Mouse (Mus musculus): Measurements from ENCODE around the gene Tcf20. TPM values are rescaled to one million over a fixed set of nuclear protein-coding genes. Genes with fewer than 3 reads are reported as not detected.

Gene Tcf20
- polyA plus RNA-seq, 1 experiment from 2014 or later = 14.8 TPM

- Histone ChIP-seq H3K4me2 (replicated peaks; ENCODE audit: low read depth, low read length) (no peak overlapping the region), H3K36me3 (ENCODE audit: control insufficient read depth, insufficient read depth, low read length) (no peaks in the 10 kb centered on the region), H3K4me3 (ENCODE audit: low read depth, low read length) (no peak overlapping the region), H3K27me3 (ENCODE audit: control insufficient read depth, insufficient read depth, low read length) (peaks cover 34% of the 10 kb centered on the region), H3K9me3 (ENCODE audit: control insufficient read depth, low read length) (no peaks in the 10 kb centered on the region), H3K4me1 (replicated peaks; ENCODE audit: control insufficient read depth, insufficient read depth, low read length) (peaks cover 16% of the 10 kb centered on the region), H3K9ac (ENCODE audit: low read depth, low read length) (no peak overlapping the region), H3K27ac (ENCODE audit: low read depth, low read length) (peak overlapping the region; percentile 76; the same call in 1 of the 2 replicates)
- no peak; the same call in 1 of the 2 replicates for ATAC-seq (ENCODE audit: low FRiP score)
- DNase-seq (ENCODE audit: low spot score) = no peak
- WGBS = 1% methylated on average over 4 of the region's 4 CpGs
These were observed 3.6 kb downstream of the Tcf20 start for GRCm38 (mm10) chr15:82984097-82984496.

- no peaks in the 10 kb centered on the region for H3K9me3 ChIP-seq (ENCODE audit: control insufficient read depth, low read length)
- peak overlapping the region; percentile 31 for H3K4me2 ChIP-seq (replicated peaks; ENCODE audit: low read depth, low read length)
- H3K27me3 ChIP-seq (ENCODE audit: control insufficient read depth, insufficient read depth, low read length) = peaks cover 34% of the 10 kb centered on the region
- DNase-seq (ENCODE audit: low spot score) = peak; percentile 63
- WGBS = under 1% methylated on average over 9 of the region's 9 CpGs
- H3K4me3 ChIP-seq (ENCODE audit: low read depth, low read length) = no peak overlapping the region
- peaks cover 15% of the 10 kb centered on the region for H3K4me1 ChIP-seq (replicated peaks; ENCODE audit: control insufficient read depth, insufficient read depth, low read length)
- H3K36me3 ChIP-seq (ENCODE audit: control insufficient read depth, insufficient read depth, low read length) = no peaks in the 10 kb centered on the region
- H3K27ac ChIP-seq (ENCODE audit: low read depth, low read length) = peak overlapping the region; percentile 76
- peak; percentile 58 for ATAC-seq (ENCODE audit: low FRiP score)
- H3K9ac ChIP-seq (ENCODE audit: low read depth, low read length) = no peak overlapping the region
These were observed 4.2 kb downstream of the Tcf20 start for GRCm38 (mm10) chr15:82983416-82984026.

- peaks cover 14% of the 10 kb centered on the region for H3K4me1 ChIP-seq (replicated peaks; ENCODE audit: control insufficient read depth, insufficient read depth, low read length)
- H3K27me3 ChIP-seq (ENCODE audit: control insufficient read depth, insufficient read depth, low read length) = peaks cover 33% of the 10 kb centered on the region
- H3K4me2 ChIP-seq (replicated peaks; ENCODE audit: low read depth, low read length) = peak overlapping the region; percentile 31
- H3K9ac ChIP-seq (ENCODE audit: low read depth, low read length) = peak overlapping the region; percentile 29; the same call in 1 of the 2 replicates
- 7% methylated on average over 18 of the region's 18 CpGs for WGBS
- DNase-seq (ENCODE audit: low spot score) (peak; percentile 54), ATAC-seq (ENCODE audit: low FRiP score) (no peak)
- no peaks in the 10 kb centered on the region for H3K36me3 ChIP-seq (ENCODE audit: control insufficient read depth, insufficient read depth, low read length)
- H3K4me3 ChIP-seq (ENCODE audit: low read depth, low read length) = no peak overlapping the region
- peak overlapping the region; percentile 76; the same call in 1 of the 2 replicates for H3K27ac ChIP-seq (ENCODE audit: low read depth, low read length)
- no peaks in the 10 kb centered on the region for H3K9me3 ChIP-seq (ENCODE audit: control insufficient read depth, low read length)
These were observed 4.8 kb downstream of the Tcf20 start for GRCm38 (mm10) chr15:82982724-82983415.

GRCm38 (mm10) chr15:82981676-82982520 is 5.8 kb downstream of the Tcf20 start:
- H3K4me3 ChIP-seq (ENCODE audit: low read depth, low read length) = no peak overlapping the region
- no peak for ATAC-seq (ENCODE audit: low FRiP score)
- peaks cover 30% of the 10 kb centered on the region for H3K27me3 ChIP-seq (ENCODE audit: control insufficient read depth, insufficient read depth, low read length)
- H3K36me3 ChIP-seq (ENCODE audit: control insufficient read depth, insufficient read depth, low read length) = no peaks in the 10 kb centered on the region
- 35% methylated on average over 15 of the region's 15 CpGs for WGBS
- H3K4me2 ChIP-seq (replicated peaks; ENCODE audit: low read depth, low read length) = no peak overlapping the region
- H3K4me1 ChIP-seq (replicated peaks; ENCODE audit: control insufficient read depth, insufficient read depth, low read length) = peaks cover 10% of the 10 kb centered on the region
- no peak overlapping the region for H3K9ac ChIP-seq (ENCODE audit: low read depth, low read length)
- H3K9me3 ChIP-seq (ENCODE audit: control insufficient read depth, low read length) = no peaks in the 10 kb centered on the region
- H3K27ac ChIP-seq (ENCODE audit: low read depth, low read length) = no peak overlapping the region
- no peak for DNase-seq (ENCODE audit: low spot score)

- Histone ChIP-seq H3K9ac (ENCODE audit: low read depth, low read length) (no peak overlapping the region), H3K9me3 (ENCODE audit: control insufficient read depth, low read length) (no peaks in the 10 kb centered on the region), H3K27me3 (ENCODE audit: control insufficient read depth, insufficient read depth, low read length) (peaks cover 22% of the 10 kb centered on the region), H3K4me1 (replicated peaks; ENCODE audit: control insufficient read depth, insufficient read depth, low read length) (peaks cover 10% of the 10 kb centered on the region), H3K27ac (ENCODE audit: low read depth, low read length) (no peak overlapping the region), H3K36me3 (ENCODE audit: control insufficient read depth, insufficient read depth, low read length) (no peaks in the 10 kb centered on the region), H3K4me3 (ENCODE audit: low read depth, low read length) (no peak overlapping the region), H3K4me2 (replicated peaks; ENCODE audit: low read depth, low read length) (no peak overlapping the region)
- no peak for ATAC-seq (ENCODE audit: low FRiP score)
- no peak for DNase-seq (ENCODE audit: low spot score)
- WGBS = 88% methylated on average over 1 of the region's 1 CpGs
These were observed 8.1 kb downstream of the Tcf20 start for GRCm38 (mm10) chr15:82979531-82979930.

- Histone ChIP-seq H3K36me3 (ENCODE audit: control insufficient read depth, insufficient read depth, low read length) (no peaks in the 10 kb centered on the region), H3K9me3 (ENCODE audit: control insufficient read depth, low read length) (no peaks in the 10 kb centered on the region), H3K4me1 (replicated peaks; ENCODE audit: control insufficient read depth, insufficient read depth, low read length) (peaks cover 2% of the 10 kb centered on the region), H3K4me2 (replicated peaks; ENCODE audit: low read depth, low read length) (no peak overlapping the region), H3K27me3 (ENCODE audit: control insufficient read depth, insufficient read depth, low read length) (peaks cover 8% of the 10 kb centered on the region), H3K9ac (ENCODE audit: low read depth, low read length) (no peak overlapping the region), H3K4me3 (ENCODE audit: low read depth, low read length) (no peak overlapping the region), H3K27ac (ENCODE audit: low read depth, low read length) (no peak overlapping the region)
- ATAC-seq (ENCODE audit: low FRiP score) = no peak
- 59% methylated on average over 1 of the region's 1 CpGs for WGBS
- DNase-seq (ENCODE audit: low spot score) = no peak
These were observed 13.2 kb downstream of the Tcf20 start for GRCm38 (mm10) chr15:82974471-82974870.

DNA sequence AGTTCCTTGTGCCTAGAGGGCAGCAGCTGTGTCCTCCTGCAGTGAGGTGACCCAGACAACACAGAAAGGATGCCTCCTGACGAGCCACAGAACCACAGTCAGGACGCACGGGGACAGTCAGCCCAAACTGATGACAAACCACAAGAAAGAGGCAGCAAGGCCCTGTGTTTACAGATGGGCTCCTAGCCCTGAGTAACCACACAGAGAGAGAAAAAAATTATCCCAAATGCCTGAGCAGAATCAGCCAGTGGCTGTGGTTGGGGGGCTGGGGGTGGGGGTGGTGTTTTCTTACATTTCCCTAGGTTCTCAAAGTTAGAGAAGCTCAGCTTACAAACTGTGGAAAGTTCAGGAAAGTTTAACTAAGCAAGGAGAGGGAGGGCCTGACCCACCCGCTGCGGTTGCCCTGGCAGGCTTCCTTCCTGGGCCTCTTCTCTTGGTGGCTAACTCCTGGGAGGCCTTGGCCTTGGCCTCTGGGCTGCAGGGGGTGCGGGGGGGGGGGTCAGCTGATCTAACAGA is 18.4 kb downstream of the Tcf20 start:
- no peaks in the 10 kb centered on the region for H3K36me3 ChIP-seq (ENCODE audit: control insufficient read depth, insufficient read depth, low read length)
- H3K4me3 ChIP-seq (ENCODE audit: low read depth, low read length) = no peak overlapping the region
- H3K27me3 ChIP-seq (ENCODE audit: control insufficient read depth, insufficient read depth, low read length) = peaks cover 31% of the 10 kb centered on the region
- no peaks in the 10 kb centered on the region for H3K9me3 ChIP-seq (ENCODE audit: control insufficient read depth, low read length)
- DNase-seq (ENCODE audit: low spot score) (no peak), ATAC-seq (ENCODE audit: low FRiP score) (no peak)
- peaks cover 19% of the 10 kb centered on the region for H3K4me1 ChIP-seq (replicated peaks; ENCODE audit: control insufficient read depth, insufficient read depth, low read length)
- WGBS = 23% methylated on average over 6 of the region's 6 CpGs
- no peak overlapping the region for H3K9ac ChIP-seq (ENCODE audit: low read depth, low read length)
- no peak overlapping the region for H3K4me2 ChIP-seq (replicated peaks; ENCODE audit: low read depth, low read length)
- H3K27ac ChIP-seq (ENCODE audit: low read depth, low read length) = peak overlapping the region; percentile 65; the same call in 1 of the 2 replicates

DNA sequence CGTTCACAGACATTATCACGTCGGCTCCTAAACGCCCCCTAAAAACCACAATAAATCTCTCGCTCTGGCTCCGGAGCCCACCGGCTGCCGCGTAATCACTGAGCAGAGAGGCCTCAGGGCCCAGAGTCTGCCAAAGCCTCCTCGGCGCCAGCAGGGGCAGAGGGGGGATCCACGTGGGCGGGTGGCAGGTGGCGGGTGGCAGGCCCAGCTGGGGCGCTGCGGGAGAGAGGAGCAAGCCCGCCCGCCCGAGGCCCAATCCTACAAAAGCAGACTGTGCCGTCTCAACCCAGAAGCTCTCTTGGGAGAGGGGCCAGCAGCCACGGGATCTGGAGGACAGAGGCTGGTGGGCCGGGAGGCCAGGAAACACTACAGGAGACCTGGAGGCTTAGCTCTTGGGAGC is 19.2 kb downstream of the Tcf20 start:
- Histone ChIP-seq H3K9ac (ENCODE audit: low read depth, low read length) (peak overlapping the region; percentile 33; the same call in 1 of the 2 replicates), H3K36me3 (ENCODE audit: control insufficient read depth, insufficient read depth, low read length) (no peaks in the 10 kb centered on the region), H3K4me1 (replicated peaks; ENCODE audit: control insufficient read depth, insufficient read depth, low read length) (peaks cover 19% of the 10 kb centered on the region), H3K27me3 (ENCODE audit: control insufficient read depth, insufficient read depth, low read length) (peaks cover 34% of the 10 kb centered on the region), H3K9me3 (ENCODE audit: control insufficient read depth, low read length) (no peaks in the 10 kb centered on the region), H3K4me2 (replicated peaks; ENCODE audit: low read depth, low read length) (peak overlapping the region; percentile 16), H3K27ac (ENCODE audit: low read depth, low read length) (peak overlapping the region; percentile 65), H3K4me3 (ENCODE audit: low read depth, low read length) (no peak overlapping the region)
- DNase-seq (ENCODE audit: low spot score) (peak; percentile 75), ATAC-seq (ENCODE audit: low FRiP score) (peak; percentile 82)
- under 1% methylated on average over 22 of the region's 22 CpGs for whole genome bisulfite sequencing

All from hindbrain, embryonic 11.5 days (tissue).